Mouse (Mus musculus): Measurements from ENCODE around the gene Robo1. TPM values are rescaled to one million over a fixed set of nuclear protein-coding genes. Genes with fewer than 3 reads are reported as not detected.

Robo1 gene
- total RNA-seq, 2 experiments from 2014 or later: 0.84 to 1.2 TPM

- no peak for DNase-seq (ENCODE audit: low spot score)
Measured at GRCm38 (mm10) chr16:73083077-73083476, 775.0 kb downstream of the Robo1 start.

All from gastrocnemius, adult 18-20 months (tissue).